Mouse (Mus musculus): Measurements from ENCODE around the gene Alpl.
A peak's percentile ranks its signal among the peaks of the same experiment; 100 is the strongest.

The Alpl gene

DNA sequence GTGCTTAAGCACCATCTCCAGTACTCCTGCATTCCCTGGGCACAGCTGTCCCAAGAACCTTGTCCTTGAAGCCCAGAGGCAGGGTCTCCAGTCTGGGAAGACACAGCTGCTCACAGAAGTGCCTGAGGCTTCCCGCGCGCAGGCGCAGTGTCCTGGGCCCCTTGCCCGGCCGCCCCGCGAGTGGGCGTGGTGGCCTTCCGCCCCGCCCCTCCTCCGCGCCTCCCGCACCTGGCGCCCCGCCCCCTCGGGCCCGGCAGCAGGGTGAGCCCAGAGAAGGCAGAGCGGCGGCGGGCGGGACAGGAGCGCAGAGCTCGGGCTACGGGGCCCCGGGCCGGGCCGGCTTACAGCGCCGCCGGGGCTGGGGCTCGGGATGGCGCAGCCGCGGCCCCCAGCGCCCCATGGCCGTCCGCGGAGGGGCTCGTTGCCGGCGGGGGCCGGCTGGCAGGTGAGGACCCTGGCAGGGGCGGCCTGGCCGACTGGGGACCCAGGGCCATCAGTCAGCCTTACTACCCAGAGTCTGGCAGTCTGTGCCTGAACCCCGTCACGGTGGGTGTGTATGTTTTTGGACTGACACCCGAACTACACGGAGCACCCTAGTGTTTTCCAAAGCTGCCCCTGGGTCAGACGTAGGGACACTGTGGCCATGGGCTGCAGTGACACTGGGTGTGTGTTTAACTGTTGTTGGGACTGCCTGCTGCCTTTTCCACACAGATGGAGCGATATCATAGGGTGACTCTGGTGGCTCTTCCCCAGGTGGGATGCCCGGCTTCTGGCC lies 88.8 kb downstream of the Alpl start:
- DNase-seq, result peak; percentile 66 to 82

DNA sequence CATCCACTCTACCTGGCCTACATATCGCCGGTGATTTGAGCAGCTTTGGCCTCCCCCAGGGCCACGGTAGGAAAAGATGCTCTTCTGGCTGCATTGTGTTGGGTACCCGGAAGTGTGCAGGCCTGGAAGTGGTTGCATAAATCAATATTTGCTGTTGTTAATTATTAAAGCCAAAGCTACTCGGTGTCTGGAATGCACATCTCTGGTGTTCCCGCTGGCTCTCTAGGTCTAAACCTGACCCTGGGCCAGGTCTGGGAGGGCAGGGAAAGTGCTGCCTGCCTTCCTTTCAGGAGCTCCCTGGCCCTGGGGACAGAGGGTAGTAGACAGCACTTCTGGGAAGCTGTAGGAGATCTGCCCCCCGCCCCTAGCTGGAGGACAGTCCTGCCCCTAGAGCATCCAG lies 89.7 kb downstream of the Alpl start:
- no peak for DNase-seq

- no peak for DNase-seq
These were observed 90.8 kb downstream of the Alpl start for GRCm38 (mm10) chr4:137705379-137705778.

- no peak for DNase-seq
These were observed 91.6 kb downstream of the Alpl start for GRCm38 (mm10) chr4:137704561-137704960.

DNA sequence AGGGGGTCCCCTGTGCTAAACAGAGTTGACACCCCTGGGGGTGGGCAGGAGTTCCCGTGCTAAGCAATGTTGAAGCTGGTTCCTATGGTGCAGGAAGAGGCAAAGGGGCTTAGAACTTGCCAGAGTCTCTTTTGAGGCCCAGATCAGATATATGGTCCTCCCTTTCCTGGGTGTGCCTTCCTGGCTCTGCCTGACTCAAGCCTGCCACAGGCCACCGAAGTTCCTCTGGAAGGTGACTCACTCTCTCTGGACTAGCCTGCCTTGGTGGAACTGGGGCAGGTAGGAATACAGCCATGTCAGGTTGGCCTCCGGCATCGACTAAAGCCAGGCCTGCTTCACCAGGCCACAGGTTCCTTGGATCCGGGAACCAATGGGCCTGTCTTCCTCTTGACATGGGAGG lies 93.1 kb downstream of the Alpl start:
- no peak for DNase-seq

- no peak for DNase-seq
These were observed 95.2 kb downstream of the Alpl start for GRCm38 (mm10) chr4:137700960-137701359.

DNA sequence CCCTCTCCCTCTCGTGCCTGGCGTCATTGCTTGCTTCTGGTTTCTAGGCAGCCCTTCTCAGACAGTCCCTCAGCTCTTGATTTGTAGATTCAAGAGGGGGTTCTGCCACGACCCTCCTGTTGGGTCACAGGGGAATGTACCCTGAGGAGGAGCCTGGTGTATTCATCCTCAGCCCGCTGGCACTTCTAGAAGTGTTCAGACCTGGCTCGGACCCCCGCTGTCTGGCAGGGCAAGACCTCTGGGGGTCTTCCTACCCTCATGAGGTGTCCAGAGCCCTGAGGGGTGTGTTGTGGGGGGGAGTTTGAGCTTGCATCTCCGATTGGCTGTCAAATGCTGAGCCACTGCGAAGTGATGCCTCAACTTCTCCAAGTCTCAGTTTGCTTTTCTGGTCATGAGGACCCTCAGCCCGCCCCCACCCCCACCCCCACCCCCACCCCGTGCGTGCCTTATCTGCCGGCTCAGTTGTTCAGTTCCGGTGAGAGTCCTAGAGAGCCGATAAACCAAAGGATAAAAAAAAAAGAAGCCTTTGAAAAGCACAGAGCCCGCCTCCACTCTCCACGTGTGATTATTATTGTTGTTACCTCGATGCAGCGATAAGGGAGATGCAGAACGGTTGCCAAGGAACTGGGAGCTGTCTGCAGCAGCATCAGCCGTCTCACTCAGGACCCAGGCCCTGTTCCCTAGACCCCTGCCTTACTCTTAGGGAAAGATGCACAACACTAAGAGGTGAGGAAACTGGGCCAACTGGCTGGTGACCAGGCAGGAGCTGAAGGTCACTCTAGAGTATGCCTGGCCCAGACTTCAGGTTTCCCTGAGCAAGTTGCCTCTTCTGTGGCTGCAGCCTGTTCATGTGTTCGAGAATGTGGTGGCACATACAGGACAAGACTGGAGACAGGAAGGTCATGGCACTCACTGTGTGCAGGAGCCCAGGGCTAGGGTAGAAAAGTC lies 96.6 kb downstream of the Alpl start:
- DNase-seq, result peak; percentile 57 to 65

GRCm38 (mm10) chr4:137698076-137698985 lies 97.9 kb downstream of the Alpl start:
- DNase-seq, result peak; percentile 83

DNA sequence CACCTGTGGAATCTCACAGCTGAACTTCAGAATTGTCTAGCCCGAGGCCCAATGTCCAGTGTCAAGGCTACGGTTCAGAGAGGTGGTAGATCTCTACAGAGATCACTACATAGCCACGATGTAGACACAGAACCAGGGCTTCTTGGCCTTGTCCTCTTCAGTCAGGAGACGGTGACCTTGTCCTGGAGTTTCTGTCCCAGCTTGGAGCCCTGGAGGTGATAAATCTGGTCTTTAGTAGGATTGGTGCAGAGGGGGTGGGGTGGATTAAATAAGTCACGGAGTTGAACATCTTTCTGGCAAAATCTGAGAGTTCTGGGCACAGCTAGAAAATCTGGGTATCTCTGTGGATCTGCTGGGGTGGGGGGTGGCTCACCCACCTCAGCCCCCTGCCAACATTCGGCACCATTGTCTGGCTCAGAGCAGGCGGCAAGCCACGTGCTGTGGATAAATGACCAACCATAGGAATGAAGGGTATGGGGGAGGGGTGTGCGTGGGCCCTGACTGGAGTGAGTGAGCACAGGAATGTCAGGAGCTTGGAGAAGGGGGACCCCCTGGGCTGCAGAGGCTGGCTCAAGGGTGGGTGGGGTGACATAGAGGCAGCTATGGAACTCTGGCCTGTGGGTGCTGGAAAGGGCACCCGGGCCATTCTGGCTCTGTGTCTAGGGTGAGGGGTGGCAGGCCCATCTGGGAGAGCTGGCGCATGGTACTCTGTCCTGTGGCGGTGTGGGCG lies 98.9 kb downstream of the Alpl start:
- no peak for DNase-seq

GRCm38 (mm10) chr4:137695900-137696299 lies 100.3 kb downstream of the Alpl start:
- DNase-seq, result no peak

GRCm38 (mm10) chr4:137695300-137695699 lies 100.9 kb downstream of the Alpl start:
- no peak for DNase-seq

GRCm38 (mm10) chr4:137692107-137692902 lies 103.9 kb downstream of the Alpl start:
- no peak for DNase-seq
